Mouse (Mus musculus) lung, postnatal 0 days (tissue): Measurements from ENCODE around the gene Dip2b.

Experiments
- CTCF ChIP-seq: IDR thresholded peaks from 2 replicates; pipeline ENCODE4 v1.5.1; 2016; ENCODE audit warnings: antibody characterized with exemption, mild to moderate bottlenecking
- EP300 ChIP-seq: IDR thresholded peaks from 2 replicates; pipeline ENCODE4 v1.6.1; 2016; ENCODE audit warnings: antibody characterized with exemption, mild to moderate bottlenecking, control low read depth

DNA sequence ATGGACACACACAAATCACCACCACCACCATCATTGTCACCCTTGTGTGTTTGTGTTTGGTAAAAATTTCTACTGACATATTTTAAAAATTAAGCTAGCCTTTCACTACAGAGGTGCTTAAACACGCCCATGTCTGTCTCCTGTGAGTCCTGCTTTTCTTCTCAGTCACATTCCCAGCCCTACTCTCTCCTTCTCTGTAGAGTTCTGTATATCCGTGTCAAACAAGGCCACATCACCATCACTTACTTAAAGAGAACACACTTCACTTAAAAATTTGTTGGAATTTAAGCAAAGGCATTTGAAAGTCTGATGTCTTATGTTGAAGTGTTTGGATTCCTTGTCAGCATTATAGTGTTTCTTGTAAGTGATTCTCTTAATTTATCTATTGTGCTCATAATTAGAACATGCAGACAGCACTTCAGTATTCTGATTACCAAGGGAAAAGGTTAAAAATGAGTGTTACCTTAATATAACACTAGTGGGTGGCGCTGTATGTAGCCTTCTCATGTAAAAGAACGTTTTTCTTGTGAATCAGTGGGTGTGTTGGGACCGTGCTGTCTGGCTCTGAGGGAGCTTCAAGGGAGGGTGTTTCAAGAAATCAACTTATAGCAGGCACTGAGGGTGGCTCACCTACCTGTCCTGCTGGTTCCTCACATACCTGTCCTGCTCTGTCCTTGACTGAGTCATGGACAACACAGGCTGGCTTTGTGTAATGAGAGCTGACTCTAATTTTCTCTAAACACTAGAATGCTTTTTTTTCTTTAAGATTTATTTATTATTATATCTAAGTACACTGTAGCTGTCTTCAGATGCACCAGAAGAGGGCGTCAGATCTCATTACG lies 58.3 kb downstream of the Dip2b start:
- TF ChIP-seq CTCF (no peak), EP300 (no peak)
